Mouse (Mus musculus): ENCODE measurements at regions not wholly inside any gene's neighbourhood (a gene's known extent, or its start where the extent isn't known, plus 50 kb on each side); places are given as distances from the start of the nearest gene placed in this dataset.

DNA sequence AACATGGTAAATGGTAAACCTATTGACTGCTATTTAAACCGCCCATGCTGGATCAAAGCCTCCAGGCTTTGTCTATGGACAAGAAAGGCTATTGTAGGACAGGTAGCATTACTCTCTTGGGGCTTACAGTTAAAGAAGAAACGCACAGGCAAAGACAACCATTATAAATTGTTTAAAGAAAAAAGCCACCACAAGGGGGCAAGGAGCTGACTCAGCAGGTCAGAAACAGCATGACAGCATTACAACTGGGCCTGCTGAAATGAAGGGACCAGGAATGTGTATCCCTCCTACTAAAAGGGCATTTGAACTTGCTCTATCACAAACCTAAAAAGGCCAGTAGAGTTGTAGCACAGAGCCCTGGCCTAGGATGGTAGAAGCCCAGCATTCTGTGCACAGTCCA lies 314.3 kb downstream of the Adgrl2 start:
- TF ChIP-seq CTCF (IDR thresholded peaks at IDR 0.05; ENCODE audit: borderline replicate concordance, insufficient read depth, low read depth, low read length) = no peak
- no peak for TF ChIP-seq POLR2A (IDR thresholded peaks at IDR 0.05; ENCODE audit: borderline replicate concordance, insufficient read depth, low read length)

Measured in cerebellum, adult 2 months (tissue).